Mouse (Mus musculus) C2C12 (cell line): ENCODE results near the gene Kpna7.

Source experiments
- CTCF ChIP-seq: IDR thresholded peaks from one replicate; pipeline ENCODE4 v1.5.1; 2011; ENCODE audit not compliant: control insufficient read depth, insufficient read depth, insufficient read length
- MAX ChIP-seq: IDR thresholded peaks from one replicate; pipeline ENCODE4 v1.6.1; 2011; ENCODE audit warnings: mild to moderate bottlenecking, control low read depth
- USF1 ChIP-seq: IDR thresholded peaks from one replicate; pipeline ENCODE4 v1.6.1; 2011; ENCODE audit warnings: low read depth, mild to moderate bottlenecking, control low read depth, moderate library complexity

DNA sequence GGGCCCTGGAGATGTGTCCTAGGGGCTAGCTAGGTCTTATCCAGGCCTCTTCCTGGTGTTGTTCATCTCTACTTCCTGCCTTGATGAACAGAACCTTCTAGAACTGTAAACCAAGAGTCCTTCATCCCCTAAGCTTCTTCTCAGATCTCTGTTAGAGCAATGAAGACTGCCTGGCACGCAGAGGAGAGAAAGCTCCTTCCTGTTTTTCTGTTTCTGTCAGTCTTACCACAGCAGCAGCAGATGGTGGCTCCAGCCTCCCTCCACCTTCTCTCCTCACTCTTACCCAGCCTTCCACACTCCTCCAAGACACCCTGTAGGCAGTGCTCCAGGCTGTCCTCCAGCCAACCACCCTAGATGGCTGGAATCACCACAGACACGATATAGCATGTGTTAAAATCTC, 146.5 kb downstream of the Kpna7 start:
- TF ChIP-seq USF1 (no peak), CTCF (no peak), MAX (no peak)
